ENCODE assay signal across 7 mouse cellular contexts in genomic region chr19:47402976-47403375, GRCm38 (mm10).
A peak's percentile ranks its signal among the peaks of the same experiment; 100 is the strongest.
DNase-seq lines count a peak whose midpoint lies in the region; ATAC-seq and TF ChIP-seq lines count a peak whose summit lies in the region.

No protein-coding gene starts in this region.

- H3K9ac ChIP-seq in liver, embryonic 16.5 days (ENCODE audit: low read depth, low read length): peak overlapping the region; percentile 77
- H3K9ac ChIP-seq in stomach, postnatal 0 days (ENCODE audit: low read length): no peak overlapping the region
- H3K9ac ChIP-seq in forebrain, embryonic 12.5 days: no peak overlapping the region

- peak; percentile 78 for DNase-seq in MN1 (ENCODE audit: low spot score)
- DNase-seq in c-Kit-positive CD71-negative TER-119-negative erythroid progenitor cells, embryonic 14.5 days (ENCODE audit: low read depth): peak; percentile 26
- peak; percentile 95 for DNase-seq in heart, embryonic 10.5 days (ENCODE audit: low spot score)
- peak; percentile 79 for DNase-seq in stomach, postnatal 0 days (ENCODE audit: low spot score)
- no peak for DNase-seq in cerebellum, adult 2 months

- peaks cover 75% of the 10 kb centered on the region for H3K4me1 ChIP-seq in heart, embryonic 10.5 days
- H3K4me1 ChIP-seq in liver, embryonic 16.5 days (ENCODE audit: control insufficient read depth, low read depth, low read length): peaks cover 54% of the 10 kb centered on the region
- H3K4me1 ChIP-seq in stomach, postnatal 0 days (replicated peaks; ENCODE audit: control insufficient read depth, insufficient read depth): peaks cover 12% of the 10 kb centered on the region
- H3K4me1 ChIP-seq in cerebellum, adult 2 months (ENCODE audit: control insufficient read depth, insufficient read depth, low read length): peaks cover 4% of the 10 kb centered on the region; the same call in 1 of the 2 replicates
- H3K4me1 ChIP-seq in forebrain, embryonic 12.5 days: peaks cover 10% of the 10 kb centered on the region

- peaks cover 10% of the 10 kb centered on the region for H3K36me3 ChIP-seq in heart, embryonic 10.5 days
- H3K36me3 ChIP-seq in liver, embryonic 16.5 days (ENCODE audit: control insufficient read depth, insufficient read depth): no peaks in the 10 kb centered on the region
- H3K36me3 ChIP-seq in stomach, postnatal 0 days (ENCODE audit: control insufficient read depth, insufficient read depth, low read length): no peaks in the 10 kb centered on the region
- H3K36me3 ChIP-seq in forebrain, embryonic 12.5 days (replicated peaks): 0 out of 2 replicates have a peak, but pooled peaks cover 3% of the 10 kb centered on the region

- H3K4me3 ChIP-seq in heart, embryonic 10.5 days: peak overlapping the region; percentile 4; the same call in 1 of the 2 replicates
- peak overlapping the region; percentile 35 for H3K4me3 ChIP-seq in liver, embryonic 16.5 days (ENCODE audit: low read depth, low read length)
- H3K4me3 ChIP-seq in stomach, postnatal 0 days (ENCODE audit: low read depth, low read length): no peak overlapping the region
- H3K4me3 ChIP-seq in cerebellum, adult 2 months (replicated peaks; ENCODE audit: insufficient read depth, low read depth, low read length): no peak overlapping the region
- H3K4me3 ChIP-seq in forebrain, embryonic 12.5 days (replicated peaks): no peak overlapping the region

- 4% methylated on average over 6 of the region's 6 CpGs for WGBS in heart, embryonic 10.5 days
- WGBS in liver, embryonic 16.5 days (ENCODE audit: insufficient replicate concordance): 11% methylated on average over 6 of the region's 6 CpGs
- 10% methylated on average over 6 of the region's 6 CpGs for WGBS in stomach, postnatal 0 days
- 65% methylated on average over 6 of the region's 6 CpGs for WGBS in cerebellum, adult 2 months
- 42% methylated on average over 6 of the region's 6 CpGs for WGBS in forebrain, embryonic 12.5 days

- no peaks in the 10 kb centered on the region for H3K9me3 ChIP-seq in heart, embryonic 10.5 days
- no peaks in the 10 kb centered on the region for H3K9me3 ChIP-seq in liver, embryonic 16.5 days (replicated peaks; ENCODE audit: control insufficient read depth, low read length)
- H3K9me3 ChIP-seq in stomach, postnatal 0 days (ENCODE audit: control insufficient read depth, low read length): no peaks in the 10 kb centered on the region
- H3K9me3 ChIP-seq in forebrain, embryonic 12.5 days: no peaks in the 10 kb centered on the region

- TF ChIP-seq CTCF in stomach, postnatal 0 days (IDR thresholded peaks at IDR 0.05; ENCODE audit: low read depth): no peak
- no peak for TF ChIP-seq CTCF in cerebellum, adult 2 months (IDR thresholded peaks at IDR 0.05; ENCODE audit: borderline replicate concordance, insufficient read depth, low read depth, low read length)

- peak overlapping the region; percentile 64 for H3K4me2 ChIP-seq in liver, embryonic 16.5 days (ENCODE audit: low read depth, low read length)
- peak overlapping the region; percentile 11; the same call in 1 of the 2 replicates for H3K4me2 ChIP-seq in stomach, postnatal 0 days (replicated peaks; ENCODE audit: low read depth)
- no peak overlapping the region for H3K4me2 ChIP-seq in forebrain, embryonic 12.5 days

- H3K27me3 ChIP-seq in heart, embryonic 10.5 days (ENCODE audit: insufficient read depth, poor library complexity, severe bottlenecking): no peaks in the 10 kb centered on the region
- H3K27me3 ChIP-seq in liver, embryonic 16.5 days (ENCODE audit: control insufficient read depth, insufficient read depth, low read depth, low read length): no peaks in the 10 kb centered on the region
- no peaks in the 10 kb centered on the region for H3K27me3 ChIP-seq in stomach, postnatal 0 days (ENCODE audit: control insufficient read depth, insufficient read depth, low read length)
- H3K27me3 ChIP-seq in cerebellum, adult 2 months (ENCODE audit: control insufficient read depth, insufficient read depth, low read length): no peaks in the 10 kb centered on the region; the same call in 1 of the 2 replicates
- H3K27me3 ChIP-seq in forebrain, embryonic 12.5 days: no peaks in the 10 kb centered on the region

- peak; percentile 97 for ATAC-seq in liver, embryonic 16.5 days (ENCODE audit: low read depth)
- peak; percentile 92 for ATAC-seq in stomach, postnatal 0 days (ENCODE audit: low FRiP score, low TSS enrichment)
- ATAC-seq in forebrain, embryonic 12.5 days (ENCODE audit: low FRiP score): no peak

- TF ChIP-seq EP300 in stomach, postnatal 0 days (optimal IDR thresholded peaks at IDR 0.05): peak; percentile 44

- peak overlapping the region; percentile 81 for H3K27ac ChIP-seq in heart, embryonic 10.5 days
- peak overlapping the region; percentile 99 for H3K27ac ChIP-seq in liver, embryonic 16.5 days (ENCODE audit: low read length)
- peak overlapping the region; percentile 84 for H3K27ac ChIP-seq in stomach, postnatal 0 days (replicated peaks)
- H3K27ac ChIP-seq in cerebellum, adult 2 months (ENCODE audit: insufficient read depth, low read length): no peak overlapping the region
- H3K27ac ChIP-seq in forebrain, embryonic 12.5 days: no peak overlapping the region

- no peak for TF ChIP-seq POLR2A in cerebellum, adult 2 months (IDR thresholded peaks at IDR 0.05; ENCODE audit: borderline replicate concordance, insufficient read depth, low read length)

Comparison
In these comparisons a context has a peak if more than half of its experiments do, and no peak if none do; other contexts are left out.
1. DNase-seq: peak in MN1 (single experiment), c-Kit-positive CD71-negative TER-119-negative erythroid progenitor cells, embryonic 14.5 days (single experiment), heart, embryonic 10.5 days (single experiment) and stomach, postnatal 0 days (single experiment); none in cerebellum, adult 2 months (0 of 2).
2. H3K27ac ChIP-seq: peak in heart, embryonic 10.5 days (single experiment), liver, embryonic 16.5 days (single experiment) and stomach, postnatal 0 days (single experiment); none in cerebellum, adult 2 months (single experiment) and forebrain, embryonic 12.5 days (single experiment).
3. H3K4me3 ChIP-seq: peak in heart, embryonic 10.5 days (single experiment) and liver, embryonic 16.5 days (single experiment); none in stomach, postnatal 0 days (single experiment), cerebellum, adult 2 months (single experiment) and forebrain, embryonic 12.5 days (single experiment).